Mouse (Mus musculus) B cell, adult 2 months (primary cell): Measurements from ENCODE around the gene BC024978.

ENCODE experiments used
- DNase-seq, 2 experiments: peaks; one replicate each; pipeline ENCODE4 v3.0.0; 2022

Gene BC024978

DNA sequence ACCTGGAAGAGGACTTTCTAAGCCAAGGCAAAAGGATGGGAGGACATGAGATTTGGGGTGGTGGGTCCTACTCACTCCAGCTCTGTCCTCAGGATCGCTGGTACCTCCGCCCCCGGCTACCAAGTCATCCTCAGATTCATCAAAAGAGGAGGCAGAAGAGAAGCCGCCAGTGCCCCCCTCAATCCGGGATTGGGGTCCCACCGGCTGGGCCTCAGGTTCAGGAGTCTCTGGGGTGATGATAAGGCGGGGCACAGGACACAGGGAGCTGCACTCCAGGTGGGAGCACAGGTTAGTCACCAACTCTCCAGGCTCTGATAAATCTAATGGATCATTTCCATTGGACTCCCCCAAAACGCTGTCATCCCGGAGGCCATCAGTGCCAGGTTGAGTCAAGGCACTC lies 31.7 kb downstream of the BC024978 start:
- DNase-seq, result no peak

DNA sequence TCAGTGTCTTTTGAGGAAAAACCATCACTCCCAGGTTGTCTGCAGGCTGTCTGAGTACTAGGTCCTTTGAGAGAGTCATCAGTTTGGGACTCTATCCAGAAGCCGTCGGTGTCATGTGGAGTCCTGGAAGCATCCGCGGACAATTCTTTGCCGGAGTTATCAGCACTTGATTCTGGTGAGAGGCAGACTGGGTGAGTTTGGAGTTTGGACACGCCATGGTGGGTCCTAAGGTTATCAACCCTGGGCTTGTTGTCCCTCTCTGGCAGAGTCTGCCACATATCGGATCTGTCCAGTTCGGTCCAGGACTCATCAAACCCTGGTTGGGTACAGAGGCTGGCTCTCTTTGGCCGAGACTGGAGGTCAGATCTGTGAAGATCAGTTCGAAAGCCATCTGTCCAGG lies 32.1 kb downstream of the BC024978 start:
- peak; percentile 4 to 10 for DNase-seq

GRCm38 (mm10) chr7:27228281-27228821 lies 32.8 kb downstream of the BC024978 start, which contains the start of gene Itpkc:
TSS of gene Itpkc (minus strand) at chr7:27228661.
- DNase-seq, result peak; percentile 92

GRCm38 (mm10) chr7:27228865-27229264 lies 33.3 kb downstream of the BC024978 start:
- no peak for DNase-seq

DNA sequence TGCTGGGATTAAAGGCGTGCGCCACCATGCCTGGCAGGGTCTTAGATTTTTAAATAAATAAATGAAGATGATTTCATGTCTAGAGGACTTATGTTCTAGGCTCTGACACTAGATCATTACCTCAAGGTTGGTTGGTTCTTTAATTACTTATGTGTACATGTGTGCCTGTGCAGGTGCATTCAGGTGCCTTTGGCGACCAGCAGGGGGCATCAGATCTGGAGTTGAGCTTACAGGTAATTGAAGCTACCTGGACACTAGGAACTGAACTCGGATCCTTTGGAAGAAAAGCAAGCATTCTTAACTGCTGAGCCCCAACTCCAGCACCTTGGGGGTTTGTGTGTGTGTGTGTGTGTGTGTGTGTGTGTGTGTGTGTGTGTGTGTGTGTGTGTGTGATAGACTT lies 35.2 kb downstream of the BC024978 start:
- DNase-seq, result peak; percentile 26 to 27

DNA sequence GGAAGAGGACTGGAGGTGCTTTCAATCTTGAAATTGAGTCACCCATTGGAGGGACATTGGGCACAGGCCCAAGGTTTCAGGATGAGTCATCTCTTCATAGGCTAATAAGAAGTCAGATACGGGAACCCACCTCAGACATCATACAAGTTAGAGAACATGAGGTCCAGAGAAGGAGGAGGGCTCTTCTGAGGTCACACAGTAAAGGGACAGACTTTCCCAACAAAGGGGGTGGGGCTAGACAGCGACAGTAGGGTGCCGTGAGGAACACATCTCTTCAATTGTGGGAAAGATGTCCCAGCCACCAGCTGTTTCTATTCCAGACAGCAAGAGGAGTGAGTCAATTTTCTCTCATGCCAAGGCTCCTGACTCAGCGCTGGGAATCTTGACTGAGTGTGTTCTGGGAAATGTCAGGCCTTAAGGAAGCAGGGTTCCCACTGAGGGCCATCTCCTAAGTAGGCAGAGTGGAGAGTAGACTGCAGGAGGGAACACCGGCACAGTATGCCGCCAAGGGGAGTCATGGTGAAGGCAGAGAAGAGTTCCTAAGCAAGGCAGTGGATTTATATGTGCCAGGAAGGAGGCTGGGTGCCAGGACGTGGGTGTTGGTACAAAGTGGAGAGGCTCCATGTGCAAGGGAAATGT lies 36.2 kb downstream of the BC024978 start:
- no peak for DNase-seq

GRCm38 (mm10) chr7:27232781-27233281 lies 37.2 kb downstream of the BC024978 start, which contains the start of gene Coq8b:
TSS of gene Coq8b (plus strand) at chr7:27233023.
- DNase-seq, result peak; percentile 93 to 94

DNA sequence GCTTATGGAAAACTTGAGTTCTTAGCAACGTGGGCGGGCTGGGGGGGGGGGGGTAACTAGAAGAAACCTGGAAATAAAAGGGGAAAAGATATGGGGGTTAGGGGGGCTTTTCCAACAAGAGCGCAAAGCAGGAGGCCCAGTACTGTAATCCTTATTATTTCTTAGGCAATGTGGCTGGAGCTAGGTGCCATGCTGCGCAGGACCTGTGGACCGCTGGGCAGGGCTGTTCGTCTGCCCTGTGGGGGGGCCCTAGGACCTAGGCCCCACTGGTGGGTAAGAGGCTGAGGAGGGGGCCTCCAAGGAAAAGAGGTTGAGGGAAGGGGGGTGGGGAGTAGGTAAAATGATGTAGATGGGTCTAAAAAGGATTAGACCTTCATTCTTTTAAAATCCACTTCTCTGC lies 37.7 kb downstream of the BC024978 start:
- DNase-seq, result no peak

DNA sequence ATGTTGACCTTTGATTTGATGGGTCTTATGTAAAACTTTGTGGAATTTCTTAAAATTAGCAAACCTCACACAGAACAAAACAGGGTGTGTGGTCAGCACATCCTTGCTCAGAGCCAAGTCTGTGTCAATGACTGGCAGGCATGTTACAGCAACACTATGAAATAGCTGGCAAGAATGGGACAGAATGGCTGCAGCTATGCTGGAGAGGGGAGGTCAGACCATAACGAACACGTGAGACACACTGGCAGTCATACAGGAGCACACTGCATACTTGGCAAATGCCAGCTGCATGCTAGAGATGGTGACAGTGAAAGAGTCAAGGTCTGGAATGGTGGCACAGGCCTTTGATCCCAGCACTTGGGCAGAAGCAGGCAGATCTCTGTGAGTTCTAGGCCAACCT lies 40.1 kb downstream of the BC024978 start:
- DNase-seq, result no peak

- no peak for DNase-seq
These were observed 41.9 kb downstream of the BC024978 start for GRCm38 (mm10) chr7:27237527-27237926.

GRCm38 (mm10) chr7:27238568-27238967 lies 43.0 kb downstream of the BC024978 start:
- no peak for DNase-seq

DNA sequence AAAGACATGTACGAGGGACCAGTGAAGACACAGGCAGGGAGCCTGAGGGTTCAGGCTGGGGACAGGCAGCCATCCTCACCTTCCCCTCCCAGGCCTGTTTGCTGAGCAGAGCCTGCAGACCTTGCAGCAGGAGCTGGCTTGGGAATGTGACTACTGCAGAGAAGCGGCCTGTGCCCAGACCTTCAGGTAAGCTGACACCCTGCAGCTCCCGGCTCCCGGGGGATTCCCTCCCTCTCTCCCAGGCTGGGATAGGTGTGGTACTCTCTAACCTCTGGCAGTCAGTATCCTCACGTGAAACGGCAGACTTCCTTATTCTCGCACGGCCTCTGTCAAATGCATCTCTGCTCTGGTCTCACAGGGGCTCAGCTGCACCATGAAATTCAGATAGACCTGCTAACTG lies 47.6 kb downstream of the BC024978 start:
- no peak for DNase-seq

DNA sequence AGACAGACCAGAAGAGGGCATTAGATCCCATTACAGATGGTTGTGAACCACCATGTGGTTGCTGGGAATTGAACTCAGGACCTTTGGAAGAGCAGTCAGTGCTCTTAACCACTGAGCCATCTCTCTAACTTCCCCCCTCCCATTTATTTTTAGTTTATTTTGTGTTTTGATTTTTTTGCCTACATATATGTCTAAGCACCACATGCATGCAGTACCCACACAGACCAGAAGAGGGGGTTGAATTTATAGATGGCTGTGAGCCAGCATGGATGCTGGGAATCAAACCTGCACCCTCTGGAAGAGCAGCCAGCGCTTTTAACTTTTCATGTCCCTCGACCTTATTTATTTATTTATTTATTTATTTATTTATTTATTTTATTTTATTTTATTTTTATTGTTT lies 48.5 kb downstream of the BC024978 start:
- DNase-seq, result peak; percentile 70 to 71

- peak; percentile 45 to 46 for DNase-seq
These were observed 53.6 kb downstream of the BC024978 start for GRCm38 (mm10) chr7:27249146-27249545.

- DNase-seq, result no peak
These were observed 54.3 kb downstream of the BC024978 start for GRCm38 (mm10) chr7:27249928-27250327.

GRCm38 (mm10) chr7:27251946-27252345 lies 56.4 kb downstream of the BC024978 start:
- no peak for DNase-seq

DNA sequence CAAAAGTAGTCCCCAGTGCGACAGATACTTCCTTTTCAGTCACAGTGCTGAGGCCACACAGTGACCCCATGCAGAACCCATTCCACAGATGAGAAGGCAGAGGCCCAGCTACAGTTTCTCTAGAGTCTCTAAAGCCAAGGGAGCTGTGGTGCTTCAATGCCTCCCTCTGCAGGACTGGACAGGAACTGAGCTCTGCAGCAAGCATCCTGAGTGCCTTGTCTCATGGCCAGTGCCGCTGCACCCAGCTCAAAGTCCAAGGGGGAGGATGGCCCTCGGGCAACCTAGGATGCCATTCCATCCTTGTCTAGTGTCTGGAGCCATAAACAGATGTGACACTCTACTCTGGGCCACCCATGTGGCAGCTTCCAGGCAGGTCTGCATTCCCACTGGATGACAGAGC lies 60.1 kb downstream of the BC024978 start:
- DNase-seq, result peak in 1 of 2 experiments; percentile 14

- no peak for DNase-seq
These were observed 61.7 kb downstream of the BC024978 start for GRCm38 (mm10) chr7:27257046-27257851.

DNA sequence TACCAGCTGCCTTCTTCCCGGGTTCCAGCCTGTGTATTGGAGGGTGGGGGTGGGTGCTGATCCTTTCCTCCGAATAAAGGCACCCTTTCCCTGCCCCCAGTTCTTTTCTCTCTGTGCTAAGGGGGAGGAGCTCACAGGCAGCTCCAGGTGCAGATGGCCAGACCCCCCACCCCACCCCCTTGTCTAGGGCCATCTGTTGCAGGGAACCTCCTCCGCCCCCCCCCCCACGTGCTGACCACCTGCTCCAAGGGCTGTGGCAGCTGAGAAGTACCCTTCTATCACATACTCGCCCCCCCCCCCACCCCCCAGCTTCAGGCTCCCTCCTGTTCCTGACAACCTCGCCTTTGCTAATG lies 62.2 kb downstream of the BC024978 start:
- DNase-seq, result no peak

DNA sequence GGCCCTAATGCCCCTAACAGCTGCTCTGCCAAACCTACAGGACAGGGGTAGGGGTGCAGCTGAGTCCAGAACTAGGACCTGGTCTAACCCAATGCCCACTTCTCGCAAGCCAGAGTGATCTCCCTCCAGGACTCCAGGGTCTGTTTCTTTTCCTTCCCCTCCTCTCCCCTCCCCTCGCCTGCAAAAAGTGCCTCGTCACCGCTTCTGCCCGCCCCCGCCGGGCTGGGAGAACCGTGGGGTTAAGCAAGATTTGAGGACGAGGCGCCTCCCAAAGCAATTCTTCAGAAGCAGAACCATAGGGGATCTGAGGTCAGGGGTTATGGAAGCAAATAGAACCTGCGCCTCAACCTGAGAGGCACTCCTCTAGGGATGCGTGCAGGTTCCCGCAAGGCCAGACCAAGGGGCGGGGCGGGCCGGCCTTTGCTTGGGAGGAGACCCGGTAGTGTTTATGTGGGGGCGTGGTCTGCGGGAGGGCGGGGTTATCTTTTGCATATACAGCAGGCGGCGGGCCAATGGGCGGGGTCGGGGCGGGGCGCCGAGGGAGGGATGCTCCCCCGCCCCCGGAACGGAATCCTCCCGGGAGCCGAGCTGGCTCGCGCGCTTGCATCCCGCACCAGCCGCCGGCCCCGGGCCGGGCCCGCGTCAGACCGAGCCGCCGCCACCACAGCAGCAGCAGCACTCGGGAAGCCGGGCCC lies 62.8 kb downstream of the BC024978 start, which contains the start of gene Numbl:
Gene Numbl, plus strand, starts transcription at position 229 of the 695 bp plus-strand sequence.
- DNase-seq, result peak; percentile 90

DNA sequence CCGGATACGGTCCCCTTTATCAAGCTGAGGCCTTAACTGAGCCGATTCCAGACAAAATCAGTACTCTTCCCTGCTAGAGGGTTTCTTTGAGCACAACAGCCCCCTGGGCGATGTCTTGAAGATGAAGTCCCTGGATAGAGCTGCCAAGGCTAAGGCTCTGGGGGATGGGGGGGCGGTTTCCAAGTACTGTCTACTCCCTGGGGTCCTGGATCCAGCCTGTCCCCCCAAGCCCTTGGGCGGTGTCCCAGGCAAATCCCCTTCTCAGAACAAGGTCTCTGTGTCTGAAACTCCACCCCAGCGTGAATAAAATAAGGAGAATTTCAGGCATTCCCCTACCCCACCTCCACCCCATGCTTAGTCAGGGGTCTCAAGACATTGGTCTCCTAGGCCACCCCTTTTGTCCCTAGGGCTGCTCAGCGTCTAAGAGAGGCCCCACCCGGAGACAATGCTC lies 63.7 kb downstream of the BC024978 start:
- peak in 1 of 2 experiments; percentile 11 for DNase-seq

DNA sequence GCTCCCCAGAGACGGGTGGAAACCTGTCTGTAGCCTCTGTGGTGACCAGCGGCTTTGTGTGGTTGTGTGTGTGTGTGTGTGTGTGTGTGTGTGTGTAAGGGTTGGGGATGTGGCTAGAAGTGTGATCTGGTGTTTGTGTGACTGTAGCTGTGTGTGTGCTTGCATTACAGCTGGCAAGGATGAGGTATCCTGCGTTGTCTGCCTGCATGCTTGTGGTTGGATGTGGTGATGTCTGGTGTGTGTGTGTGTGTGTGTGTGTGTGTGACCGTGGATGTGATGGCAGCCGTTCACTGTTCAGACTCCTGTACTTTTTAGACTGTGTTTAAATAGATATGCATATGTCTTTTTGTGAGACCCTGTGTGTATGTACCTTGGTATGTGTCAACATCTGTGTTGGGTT lies 64.2 kb downstream of the BC024978 start:
- no peak for DNase-seq
